Mouse (Mus musculus) erythroid progenitor cell, adult 5-6 weeks (primary cell): ENCODE results near the gene Acd. TPM values are rescaled to one million over a fixed set of nuclear protein-coding genes. Genes with fewer than 3 reads are reported as not detected.

ENCODE experiments used
- ATAC-seq: replicated peaks from 2 replicates; pipeline ENCODE4 v1.8.0; 2016; ENCODE audit warnings: moderate number of reproducible peaks, mild to moderate bottlenecking, moderate TSS enrichment, inconsistent platforms; ENCODE audit not compliant: poor library complexity, low FRiP score, severe bottlenecking
- total RNA-seq, 2 experiments: library from RNA; stranded (forward) in 1 of 2; stranded (reverse) in 1 of 2; fragments of 150-400 nt in 1 of 2; fragments of 186-747, 209-891 nt in 1 of 2; gene quantifications; 2 replicates each; pipeline versions ENCODE4 v1.2.3 to v1.2.4; 2015 to 2017; ENCODE audit warnings: low replicate concordance in 2 of 2

Acd gene
- total RNA-seq, 2 experiments from 2014 or later, result 9.7 to 10.9 TPM

DNA sequence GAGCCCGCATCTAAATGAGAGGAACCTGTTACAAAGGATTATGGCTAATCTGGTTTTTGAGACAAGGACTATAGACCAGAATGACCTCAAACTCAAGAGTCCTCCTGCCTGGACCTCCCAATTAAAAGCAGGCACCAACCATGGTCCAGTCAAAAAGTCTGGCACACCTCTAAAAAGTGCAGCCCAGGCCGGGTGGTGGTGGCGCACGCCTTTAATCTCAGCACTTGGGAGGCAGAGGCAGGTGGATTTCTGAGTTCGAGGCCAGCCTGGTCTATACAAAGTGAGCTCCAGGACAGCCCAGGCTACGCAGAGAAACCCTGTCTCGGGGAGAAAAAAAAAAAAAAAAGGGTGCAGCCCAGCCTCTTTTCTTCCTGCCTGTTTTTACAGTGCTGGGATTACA is 15.6 kb downstream of the Acd start:
- ATAC-seq, result no peak

DNA sequence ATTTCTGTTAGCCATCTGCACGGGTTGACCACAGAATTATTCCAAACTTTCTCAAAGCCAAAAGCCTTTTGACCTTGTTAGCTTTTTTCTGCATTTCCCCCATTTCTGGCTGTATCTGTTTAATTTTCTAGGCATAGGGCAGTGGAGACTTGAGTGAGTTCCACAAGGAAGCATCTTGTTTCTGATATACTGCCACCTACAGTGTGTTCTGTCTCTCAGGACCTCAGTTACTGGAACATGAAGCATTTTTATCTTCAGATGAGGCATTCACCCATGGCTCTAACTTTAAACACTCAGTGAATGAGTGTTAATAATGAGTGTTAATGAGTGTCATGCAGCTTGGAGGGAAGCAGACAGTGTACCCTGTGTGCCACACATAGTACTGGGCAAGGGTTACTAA is 23.0 kb downstream of the Acd start:
- ATAC-seq, result no peak

DNA sequence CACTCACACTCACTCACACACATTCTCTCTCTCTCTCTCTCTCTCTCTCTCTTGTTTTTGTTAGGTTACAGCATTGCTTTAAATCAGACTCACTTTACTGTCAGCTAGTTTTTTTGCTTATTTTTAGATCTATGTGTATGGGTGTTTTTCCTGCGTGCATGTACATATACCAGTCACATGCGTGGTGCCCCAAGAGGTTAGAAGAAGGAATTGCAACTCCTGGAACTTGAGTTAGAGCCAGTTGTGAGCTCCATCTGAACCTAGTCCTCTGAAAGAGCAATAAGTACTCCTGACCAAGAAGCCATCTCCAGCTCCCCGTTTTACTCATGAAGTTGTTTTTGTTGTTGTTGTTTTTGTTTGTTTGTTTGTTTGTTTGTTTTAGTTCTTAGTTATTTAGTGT is 39.7 kb downstream of the Acd start:
- ATAC-seq, result no peak; the same call in 1 of the 2 replicates

DNA sequence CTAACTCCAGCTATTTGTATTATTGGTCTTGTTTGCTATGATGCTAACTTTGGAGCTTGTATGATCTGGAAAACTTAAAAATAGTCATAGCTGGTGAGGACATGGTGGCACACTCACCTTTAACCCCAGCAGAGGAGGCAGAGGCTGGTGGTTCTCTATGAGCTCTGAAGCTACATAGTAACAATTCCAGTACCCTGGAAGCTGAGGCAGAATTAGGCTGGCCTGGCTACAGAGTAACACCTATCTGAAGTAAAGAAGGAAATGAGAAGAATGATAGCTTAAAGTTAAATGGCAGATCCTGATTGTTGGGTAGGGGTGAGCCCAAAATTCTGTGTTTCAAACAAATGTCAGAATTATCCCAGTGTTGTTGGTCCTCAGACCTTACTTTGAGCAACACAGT is 43.3 kb downstream of the Acd start:
- ATAC-seq, result no peak

DNA sequence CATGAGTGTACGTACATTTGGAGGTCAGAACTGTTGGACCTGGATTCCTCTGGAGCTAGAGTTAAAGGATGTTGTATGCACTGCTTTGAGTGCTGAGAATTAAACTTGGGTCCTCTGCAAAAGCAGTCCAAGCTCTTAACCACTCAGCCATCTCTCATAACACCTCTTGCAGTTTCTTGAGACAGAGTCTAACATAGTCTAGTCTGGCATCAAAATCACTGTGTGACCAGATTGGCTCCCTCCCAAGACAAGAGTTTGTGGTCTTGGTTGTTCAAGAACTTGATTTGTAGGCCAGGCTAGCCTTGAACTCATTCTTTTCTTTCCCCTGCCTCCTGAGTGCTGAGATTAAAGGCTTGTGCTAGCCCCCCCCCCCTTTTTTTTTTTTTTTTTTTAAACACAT is 52.0 kb downstream of the Acd start:
- no peak for ATAC-seq

Other genes starting within 250 kb of the Acd start
- 2.5 TPM in 1 of 2 replicates, not detected in the other for gene Tppp3, start 229.6 kb downstream of the Acd start, total RNA-seq (2015; ENCODE audit: low replicate concordance)
- gene Tppp3, start 229.6 kb downstream of the Acd start, total RNA-seq (2017; ENCODE audit: low replicate concordance), result 2.2 TPM in 1 of 2 replicates, not detected in the other
- 2.5 TPM in 1 of 2 replicates, not detected in the other for gene Zdhhc1, start 204.2 kb downstream of the Acd start, total RNA-seq (2015; ENCODE audit: low replicate concordance)
- gene Zdhhc1, start 204.2 kb downstream of the Acd start, total RNA-seq (2017; ENCODE audit: low replicate concordance), result 0.39 TPM in 1 of 2 replicates, not detected in the other
- not detected in 2 replicates for gene Hsd11b2, start 182.3 kb downstream of the Acd start, total RNA-seq (2015; ENCODE audit: low replicate concordance)
- gene Hsd11b2, start 182.3 kb downstream of the Acd start, total RNA-seq (2017; ENCODE audit: low replicate concordance), result not detected in 2 replicates
- 84.7 and 109 TPM in 2 replicates for gene Atp6v0d1, start 135.1 kb downstream of the Acd start, total RNA-seq (2015; ENCODE audit: low replicate concordance)
- 31.3 and 35.6 TPM in 2 replicates for gene Atp6v0d1, start 135.1 kb downstream of the Acd start, total RNA-seq (2017; ENCODE audit: low replicate concordance)
- gene Ripor1, start 95.8 kb downstream of the Acd start, total RNA-seq (2015; ENCODE audit: low replicate concordance), result 7.2 and 11.3 TPM in 2 replicates
- 0.23 and 1.8 TPM in 2 replicates for gene Ripor1, start 95.8 kb downstream of the Acd start, total RNA-seq (2017; ENCODE audit: low replicate concordance)
- gene Ctcf, start 64.5 kb downstream of the Acd start, total RNA-seq (2015; ENCODE audit: low replicate concordance), result 154 and 195 TPM in 2 replicates
- gene Ctcf, start 64.5 kb downstream of the Acd start, total RNA-seq (2017; ENCODE audit: low replicate concordance), result 314 and 346 TPM in 2 replicates
- gene Agrp, start 63.7 kb downstream of the Acd start, total RNA-seq (2015; ENCODE audit: low replicate concordance), result not detected in 2 replicates
- not detected in 2 replicates for gene Agrp, start 63.7 kb downstream of the Acd start, total RNA-seq (2017; ENCODE audit: low replicate concordance)
- 4.7 and 5.4 TPM in 2 replicates for gene Carmil2, start 14.8 kb downstream of the Acd start, total RNA-seq (2015; ENCODE audit: low replicate concordance)
- gene Carmil2, start 14.8 kb downstream of the Acd start, total RNA-seq (2017; ENCODE audit: low replicate concordance), result 4.2 and 7.0 TPM in 2 replicates
- 1.7 and 3.6 TPM in 2 replicates for gene Pard6a, start within 50 bp of the Acd start, total RNA-seq (2015; ENCODE audit: low replicate concordance)
- 2.7 TPM in 1 of 2 replicates, not detected in the other for gene Pard6a, start within 50 bp of the Acd start, total RNA-seq (2017; ENCODE audit: low replicate concordance)
- not detected in 2 replicates for gene 4933405L10Rik, start 6.6 kb upstream of the Acd start, total RNA-seq (2015; ENCODE audit: low replicate concordance)
- gene 4933405L10Rik, start 6.6 kb upstream of the Acd start, total RNA-seq (2017; ENCODE audit: low replicate concordance), result not detected in 2 replicates
- 2.9 and 5.4 TPM in 2 replicates for gene Enkd1, start 7.1 kb upstream of the Acd start, total RNA-seq (2015; ENCODE audit: low replicate concordance)
- gene Enkd1, start 7.1 kb upstream of the Acd start, total RNA-seq (2017; ENCODE audit: low replicate concordance), result 0.15 and 3.7 TPM in 2 replicates
- gene Gfod2, start 57.6 kb upstream of the Acd start, total RNA-seq (2015; ENCODE audit: low replicate concordance), result not detected in 2 replicates
- 0.51 TPM in 1 of 2 replicates, not detected in the other for gene Gfod2, start 57.6 kb upstream of the Acd start, total RNA-seq (2017; ENCODE audit: low replicate concordance)
- gene Ranbp10, start 126.2 kb upstream of the Acd start, total RNA-seq (2015; ENCODE audit: low replicate concordance), result 306 and 341 TPM in 2 replicates
- 296 and 297 TPM in 2 replicates for gene Ranbp10, start 126.2 kb upstream of the Acd start, total RNA-seq (2017; ENCODE audit: low replicate concordance)
- 2.9 TPM in 1 of 2 replicates, not detected in the other for gene Tsnaxip1, start 126.6 kb upstream of the Acd start, total RNA-seq (2015; ENCODE audit: low replicate concordance)
- 1.4 TPM in 1 of 2 replicates, not detected in the other for gene Tsnaxip1, start 126.6 kb upstream of the Acd start, total RNA-seq (2017; ENCODE audit: low replicate concordance)
- 57.0 and 57.3 TPM in 2 replicates for gene Cenpt, start 152.2 kb upstream of the Acd start, total RNA-seq (2015; ENCODE audit: low replicate concordance)
- gene Cenpt, start 152.2 kb upstream of the Acd start, total RNA-seq (2017; ENCODE audit: low replicate concordance), result 55.2 and 94.3 TPM in 2 replicates
- 9.6 and 22.0 TPM in 2 replicates for gene Thap11, start 154.0 kb upstream of the Acd start, total RNA-seq (2015; ENCODE audit: low replicate concordance)
- 11.0 and 18.6 TPM in 2 replicates for gene Thap11, start 154.0 kb upstream of the Acd start, total RNA-seq (2017; ENCODE audit: low replicate concordance)
- gene Nutf2, start 159.5 kb upstream of the Acd start, total RNA-seq (2015; ENCODE audit: low replicate concordance), result 57.8 and 102 TPM in 2 replicates
- 15.3 and 42.5 TPM in 2 replicates for gene Nutf2, start 159.5 kb upstream of the Acd start, total RNA-seq (2017; ENCODE audit: low replicate concordance)
- gene Edc4, start 179.8 kb upstream of the Acd start, total RNA-seq (2015; ENCODE audit: low replicate concordance), result 12.2 and 15.9 TPM in 2 replicates
- gene Edc4, start 179.8 kb upstream of the Acd start, total RNA-seq (2017; ENCODE audit: low replicate concordance), result 22.1 and 25.5 TPM in 2 replicates
- gene Nrn1l, start 192.5 kb upstream of the Acd start, total RNA-seq (2015; ENCODE audit: low replicate concordance), result not detected in 2 replicates
- gene Nrn1l, start 192.5 kb upstream of the Acd start, total RNA-seq (2017; ENCODE audit: low replicate concordance), result not detected in 2 replicates
- gene Pskh1, start 199.3 kb upstream of the Acd start, total RNA-seq (2015; ENCODE audit: low replicate concordance), result 5.4 and 8.6 TPM in 2 replicates
- gene Pskh1, start 199.3 kb upstream of the Acd start, total RNA-seq (2017; ENCODE audit: low replicate concordance), result 7.1 and 11.7 TPM in 2 replicates
- gene Ctrl, start 232.8 kb upstream of the Acd start, total RNA-seq (2015; ENCODE audit: low replicate concordance), result not detected in 2 replicates
- not detected in 2 replicates for gene Ctrl, start 232.8 kb upstream of the Acd start, total RNA-seq (2017; ENCODE audit: low replicate concordance)
- 20.2 and 25.2 TPM in 2 replicates for gene Psmb10, start 237.3 kb upstream of the Acd start, total RNA-seq (2015; ENCODE audit: low replicate concordance)
- gene Psmb10, start 237.3 kb upstream of the Acd start, total RNA-seq (2017; ENCODE audit: low replicate concordance), result 2.7 and 4.2 TPM in 2 replicates
- gene Lcat, start 242.3 kb upstream of the Acd start, total RNA-seq (2015; ENCODE audit: low replicate concordance), result not detected in 2 replicates
- gene Lcat, start 242.3 kb upstream of the Acd start, total RNA-seq (2017; ENCODE audit: low replicate concordance), result 2.4 TPM in 1 of 2 replicates, not detected in the other